Mouse (Mus musculus) layer of hippocampus, adult 2 months (tissue): Measurements from ENCODE around the gene Nr2e3. TPM values are rescaled to one million over a fixed set of nuclear protein-coding genes. Genes with fewer than 3 reads are reported as not detected.
A peak's percentile ranks its signal among the peaks of the same experiment; 100 is the strongest.
"Not testable (repeated sequence)": the region's sequence is repeated elsewhere in the genome, so short reads cannot be mapped to it uniquely, and the experiment has no call there.

Experiments
- DNase-seq, 2 experiments: peaks; one replicate each; pipeline ENCODE4 v3.0.0; 2022; ENCODE audit warnings: low spot score in 2 of 2
- H3K27ac ChIP-seq: fragments of 200-600 bp; 2 replicates; pipeline ENCODE4 v1.8.1; 2022
- H3K4me3 ChIP-seq: fragments of 200-600 bp; 2 replicates; pipeline ENCODE4 v1.8.1; 2022; ENCODE audit warnings: mild to moderate bottlenecking
- CTCF ChIP-seq: fragments of 200-600 bp; conservative IDR thresholded peaks from 2 replicates; pipeline ENCODE4 v1.8.1; 2022; ENCODE audit warnings: antibody characterized with exemption, mild to moderate bottlenecking, moderate library complexity
- total RNA-seq, 2 experiments: library from RNA; stranded (reverse); gene quantifications; 2 replicates each; pipeline ENCODE4 v1.2.3; 2021

Nr2e3 gene
- total RNA-seq, 2 experiments from 2014 or later = not detected

DNA sequence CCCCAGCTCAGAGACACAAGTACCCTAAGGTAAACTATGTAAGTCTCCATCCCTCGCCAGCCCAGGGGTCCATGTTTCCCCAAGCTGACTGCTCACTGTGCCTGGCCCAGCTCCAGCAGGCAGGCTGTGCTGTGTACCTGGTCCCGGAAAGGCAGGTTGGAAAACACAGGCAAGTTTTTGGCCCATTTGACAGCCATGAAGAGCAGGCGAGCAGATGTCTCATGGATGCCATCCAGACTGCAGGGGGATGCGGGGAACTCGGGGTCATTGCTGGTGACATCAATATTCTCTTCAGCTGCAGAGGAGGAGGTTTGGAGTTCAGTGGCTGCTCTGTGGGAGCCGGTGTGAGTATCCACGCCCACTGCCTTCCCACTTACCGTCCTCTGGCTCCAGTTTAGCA is 12.2 kb downstream of the Nr2e3 start:
- TF ChIP-seq CTCF = no peak
- Histone ChIP-seq H3K27ac (no peak overlapping the region), H3K4me3 (no peak overlapping the region)
- no peak for DNase-seq

DNA sequence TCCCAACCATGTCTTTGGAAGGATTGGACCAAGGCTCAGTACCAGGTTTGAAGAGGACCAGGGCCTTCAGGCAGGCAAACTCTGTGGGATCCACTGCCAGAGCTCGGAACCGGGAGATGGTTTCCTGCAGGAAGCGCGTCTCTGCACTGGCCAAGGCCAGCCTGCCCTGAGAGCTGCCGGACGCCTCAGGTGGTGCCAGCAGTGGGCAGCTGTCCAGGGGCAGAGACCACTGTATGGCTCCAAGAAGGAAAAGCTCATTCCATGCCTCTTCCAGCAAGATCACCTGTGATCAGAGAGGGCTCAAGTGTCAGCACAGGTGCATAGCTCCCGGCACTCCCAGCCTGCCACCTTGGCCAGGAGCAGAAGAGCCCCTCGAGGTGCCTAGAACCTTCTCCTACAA is 13.2 kb downstream of the Nr2e3 start:
- DNase-seq = no peak

DNA sequence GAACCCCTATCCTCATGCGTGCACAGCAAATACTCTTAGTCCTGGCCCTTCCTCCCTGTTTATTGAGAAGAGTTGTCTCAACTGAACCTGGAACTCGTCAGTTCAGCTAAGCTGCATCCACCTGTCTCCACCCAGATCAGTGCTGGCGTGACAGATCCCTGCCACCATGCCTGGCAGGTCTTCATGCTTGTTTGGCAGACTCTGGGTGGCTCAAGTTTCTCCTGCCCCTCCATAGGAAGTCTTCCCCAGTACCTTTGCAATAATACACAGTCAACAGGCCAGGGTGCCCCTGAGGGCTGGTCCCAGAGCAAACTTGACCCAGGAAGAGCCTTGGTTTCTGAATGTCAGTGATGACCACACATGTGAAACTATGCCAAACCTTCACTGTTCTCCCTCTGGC is 15.2 kb downstream of the Nr2e3 start:
- Histone ChIP-seq H3K27ac (no peak overlapping the region), H3K4me3 (no peak overlapping the region)
- DNase-seq = no peak
- no peak for TF ChIP-seq CTCF

More for the DNA sequence above, 13.2 kb downstream of the Nr2e3 start:
- H3K4me3 ChIP-seq = no peak overlapping the region
- no peak for TF ChIP-seq CTCF
- H3K27ac ChIP-seq = no peak overlapping the region

DNA sequence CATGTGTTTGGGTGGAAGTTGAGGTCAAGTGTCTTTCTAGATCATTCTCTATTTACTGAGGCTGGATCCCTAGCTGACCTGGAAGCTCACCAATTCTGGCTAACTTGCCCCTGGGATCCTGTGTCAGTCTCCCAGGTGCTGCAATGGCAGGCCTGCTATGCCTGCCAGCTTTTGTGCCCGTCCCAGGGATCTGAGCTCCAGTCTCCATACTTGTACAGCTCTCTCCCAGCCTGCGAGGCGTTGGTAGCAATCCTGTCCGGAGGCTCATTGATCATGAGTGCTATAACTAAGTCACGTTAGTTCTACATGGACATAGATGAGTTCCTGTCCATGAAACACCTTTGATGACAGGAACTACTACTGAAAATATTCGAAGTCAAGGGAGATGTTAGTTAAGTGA is 16.6 kb downstream of the Nr2e3 start:
- TF ChIP-seq CTCF = no peak
- H3K27ac ChIP-seq = no peak overlapping the region
- no peak for DNase-seq

DNA sequence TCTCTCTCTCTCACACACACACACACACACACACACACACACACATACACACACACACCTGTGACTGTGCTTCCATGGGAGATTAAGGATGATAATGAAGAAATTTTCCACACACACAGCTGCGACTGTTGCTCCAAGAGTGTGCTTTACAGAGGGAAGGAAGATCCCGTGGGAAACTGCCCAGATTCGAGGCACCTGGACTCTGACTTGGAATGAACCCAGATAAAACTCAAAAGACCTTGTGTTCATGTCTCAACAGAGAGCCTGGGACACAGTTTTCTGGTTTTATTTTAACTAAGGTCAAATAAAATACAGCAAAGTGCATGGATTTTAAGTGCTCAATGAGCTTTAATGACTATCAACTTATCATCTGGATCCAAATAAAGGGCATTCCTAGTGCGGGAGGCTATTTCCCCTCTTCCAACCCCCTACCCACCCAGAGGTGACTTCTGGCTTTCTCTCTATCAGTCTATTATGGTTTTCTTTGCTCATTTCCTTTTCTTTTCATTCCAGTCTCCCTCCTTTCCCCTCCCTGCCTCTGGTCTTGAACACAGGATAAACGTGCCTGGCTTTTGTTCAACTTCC is 17.9 kb downstream of the Nr2e3 start:
- H3K4me3 ChIP-seq = no peak overlapping the region
- no peak for TF ChIP-seq CTCF
- H3K27ac ChIP-seq = no peak overlapping the region
- no peak for DNase-seq

More for the DNA sequence above, 16.6 kb downstream of the Nr2e3 start:
- no peak overlapping the region for H3K4me3 ChIP-seq

DNA sequence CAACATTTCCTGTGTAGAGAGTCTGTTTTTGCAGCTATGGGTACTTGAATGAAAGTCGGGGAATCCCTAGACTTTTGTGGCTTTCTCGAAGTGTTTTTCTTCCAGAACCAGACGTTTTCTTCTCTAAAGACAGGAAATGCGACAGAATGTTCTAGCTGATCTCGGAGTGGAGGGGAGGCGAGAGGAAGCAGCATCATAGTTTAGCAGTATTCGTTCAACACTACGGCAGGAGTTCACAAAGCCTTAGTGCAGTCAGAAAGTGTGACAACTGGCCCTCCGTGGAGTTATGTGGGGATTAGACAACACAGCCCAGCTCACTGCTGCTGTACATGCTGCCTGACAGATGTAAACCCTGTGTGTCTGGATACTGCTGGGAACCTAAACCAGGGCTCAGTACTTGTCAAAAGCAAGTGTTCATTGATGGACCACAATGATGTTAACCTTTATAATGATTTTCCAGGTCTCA is 18.5 kb downstream of the Nr2e3 start:
- Histone ChIP-seq H3K27ac (no peak overlapping the region), H3K4me3 (no peak overlapping the region)
- no peak for DNase-seq
- no peak for TF ChIP-seq CTCF

DNA sequence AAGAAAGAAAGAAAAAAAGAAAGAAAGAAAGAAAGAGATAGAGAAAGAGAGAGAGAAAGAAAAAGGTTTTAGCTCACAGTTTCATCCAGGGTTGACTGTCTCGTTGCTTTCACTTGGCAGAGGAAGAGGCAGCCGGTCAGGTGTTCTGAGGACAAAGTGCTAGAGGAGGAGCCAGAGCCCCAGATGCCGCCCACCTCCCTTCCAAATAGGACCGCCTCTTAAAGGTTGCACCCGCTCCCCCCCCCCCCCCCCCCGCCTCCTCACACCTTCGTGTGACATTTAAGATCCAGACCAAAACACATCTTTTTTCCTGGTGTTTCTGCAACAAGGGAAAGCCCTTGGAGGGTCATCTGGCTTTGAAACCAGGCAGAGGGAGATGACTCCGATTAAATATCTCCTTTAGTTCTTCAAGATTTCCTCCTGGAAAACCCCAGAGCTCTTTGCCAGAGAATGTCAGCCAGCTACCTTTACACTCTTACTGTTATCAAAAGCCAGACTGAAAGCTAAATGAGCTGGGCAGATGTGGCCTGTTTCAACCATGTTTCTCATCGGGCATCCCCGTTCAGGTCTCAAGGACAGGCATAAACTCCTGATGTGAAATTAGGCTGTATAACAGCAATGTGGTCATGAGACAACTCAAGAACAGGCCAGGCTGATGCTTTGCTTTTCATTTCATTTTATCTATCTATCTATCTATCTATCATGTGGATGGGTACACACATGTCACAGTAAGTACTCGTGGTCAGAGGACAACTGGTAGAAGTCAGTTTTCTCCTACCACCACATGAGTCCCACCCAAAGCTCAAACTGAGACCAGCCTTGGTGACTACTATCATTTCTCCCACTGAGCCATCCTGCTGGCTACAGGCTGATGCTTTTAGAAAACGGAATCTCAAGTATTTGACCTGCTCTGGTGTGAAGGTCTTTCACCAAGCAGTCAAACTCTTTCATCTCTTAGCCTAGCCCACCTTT is 19.3 kb downstream of the Nr2e3 start:
- no peak overlapping the region for H3K27ac ChIP-seq
- H3K4me3 ChIP-seq = no peak overlapping the region
- DNase-seq = no peak
- TF ChIP-seq CTCF = no peak

DNA sequence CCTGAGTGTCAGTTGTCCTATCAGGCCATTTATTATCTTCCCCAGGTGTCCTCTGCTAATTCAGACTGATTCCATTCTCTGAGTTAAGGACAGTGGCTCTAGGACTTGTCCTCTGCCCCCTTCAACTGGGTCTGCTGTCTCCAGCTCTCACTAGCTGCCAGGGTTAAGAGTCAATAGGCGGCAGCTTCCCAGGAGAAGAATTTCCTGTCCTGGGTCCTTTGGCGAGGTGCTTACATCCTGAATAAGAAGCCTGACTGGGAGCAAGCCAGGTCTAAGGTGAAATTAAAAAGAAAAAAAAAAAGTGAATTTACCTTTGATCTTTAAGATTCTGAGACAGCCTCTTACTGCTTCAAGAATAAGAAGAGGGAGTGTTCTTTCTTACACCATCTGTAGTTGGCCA is 20.8 kb downstream of the Nr2e3 start:
- H3K4me3 ChIP-seq = no peak overlapping the region
- 0 out of 2 replicates have a peak overlapping the region, but pooled peaks have one; percentile 24 for H3K27ac ChIP-seq
- no peak for DNase-seq
- TF ChIP-seq CTCF = no peak

DNA sequence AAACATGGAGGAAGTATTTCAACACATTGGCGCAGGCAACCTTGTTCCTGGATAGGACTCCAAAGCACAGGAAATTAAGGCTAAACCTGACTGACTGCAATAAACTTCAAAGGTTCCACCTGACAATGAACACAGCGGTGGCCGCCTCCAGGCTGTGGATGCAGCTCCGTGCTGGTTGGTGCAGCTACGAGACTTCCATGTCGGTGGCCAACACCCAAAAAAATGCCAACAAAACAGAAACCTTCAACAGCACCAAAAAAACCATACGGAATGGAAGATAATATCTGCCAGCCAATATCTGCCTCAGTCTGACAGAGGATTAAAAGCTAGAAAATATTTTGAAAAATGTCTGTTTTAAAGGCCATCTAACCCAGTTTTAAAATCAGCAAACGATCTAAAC is 21.9 kb downstream of the Nr2e3 start:
- no peak for DNase-seq
- TF ChIP-seq CTCF = no peak
- 0 out of 2 replicates have a peak overlapping the region, but pooled peaks have one; percentile 24 for H3K27ac ChIP-seq
- no peak overlapping the region for H3K4me3 ChIP-seq

DNA sequence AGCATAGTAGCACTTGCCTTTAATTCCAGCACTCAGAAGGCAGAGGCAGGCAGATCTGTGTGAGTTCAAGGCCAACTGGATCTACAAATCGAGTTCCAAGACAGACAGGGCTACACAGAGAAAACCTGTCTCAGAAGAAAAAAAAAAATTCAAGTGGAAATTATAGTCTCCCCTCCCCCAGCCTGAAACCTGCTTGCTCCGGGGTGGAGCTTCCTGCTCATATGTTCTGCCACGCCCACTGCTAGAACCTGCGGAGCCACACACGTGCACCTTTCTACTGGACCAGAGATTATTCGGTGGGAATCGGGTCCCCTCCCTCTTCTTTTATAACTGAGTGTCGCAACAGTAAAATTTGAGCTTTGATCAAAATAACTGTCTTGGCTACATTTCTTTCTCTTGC is 24.6 kb downstream of the Nr2e3 start:
- H3K27ac ChIP-seq, DNase-seq, H3K4me3 ChIP-seq: not testable (repeated sequence)

DNA sequence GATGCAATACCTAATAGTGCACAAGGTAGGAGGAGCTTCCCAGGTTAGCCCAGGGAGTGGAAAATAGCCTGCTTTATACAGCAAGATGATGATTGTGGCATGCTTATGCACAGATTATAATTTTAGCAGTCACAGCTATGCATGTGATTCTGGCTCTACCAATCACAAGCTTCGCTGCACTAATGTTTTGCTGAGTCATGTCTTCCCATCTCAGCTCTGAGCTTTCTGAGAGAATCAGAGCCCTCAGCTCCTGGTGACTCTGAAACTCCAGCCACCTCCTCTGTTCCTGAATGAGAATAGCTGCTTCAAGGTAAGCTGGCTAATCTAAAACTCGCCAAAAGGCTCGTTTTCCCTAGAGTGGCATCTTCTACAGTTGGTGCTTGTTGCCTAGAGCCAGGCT is 30.2 kb downstream of the Nr2e3 start:
- no peak for TF ChIP-seq CTCF
- H3K4me3 ChIP-seq = no peak overlapping the region
- DNase-seq = no peak
- H3K27ac ChIP-seq = no peak overlapping the region

DNA sequence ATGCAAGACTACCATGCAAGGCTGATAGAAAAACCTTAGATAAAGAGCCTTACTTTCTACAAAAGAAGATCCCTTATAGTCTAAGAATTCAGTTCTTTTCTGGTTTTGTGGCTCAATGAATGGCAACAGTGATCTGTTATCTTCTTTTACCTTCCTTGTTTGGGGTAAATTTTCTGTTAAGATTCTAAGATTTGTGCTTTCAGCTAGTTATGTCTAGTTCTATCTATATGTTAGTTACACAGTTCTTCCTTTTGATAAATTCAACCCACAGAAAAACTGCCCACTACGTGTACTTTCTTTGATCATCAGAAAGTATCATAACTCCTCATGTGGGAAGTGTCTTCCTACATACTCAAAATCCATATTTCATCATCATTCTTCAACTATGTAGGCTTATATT is 45.7 kb downstream of the Nr2e3 start:
- Histone ChIP-seq H3K27ac (no peak overlapping the region), H3K4me3 (no peak overlapping the region)
- no peak for DNase-seq
- no peak for TF ChIP-seq CTCF

DNA sequence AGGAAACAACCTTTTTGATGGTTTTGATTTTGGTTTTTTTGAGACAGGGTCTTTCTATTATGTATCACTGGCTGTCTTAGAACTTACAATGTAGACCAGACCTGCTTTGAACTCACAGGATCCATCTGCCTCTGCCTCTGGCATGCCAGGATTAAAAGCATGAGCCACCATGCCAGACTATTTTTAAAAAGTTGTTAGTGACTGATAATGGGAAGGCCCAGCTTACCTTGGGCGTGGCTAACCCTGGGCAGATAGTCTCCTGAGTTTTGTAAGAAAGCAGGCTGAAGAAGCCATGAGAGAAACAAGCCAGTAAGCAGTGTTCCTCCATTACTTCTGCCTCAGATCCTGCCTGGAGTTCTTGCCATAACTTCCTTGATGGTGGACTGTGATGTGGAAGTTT is 57.1 kb downstream of the Nr2e3 start:
- Histone ChIP-seq H3K4me3 (no peak overlapping the region), H3K27ac (no peak overlapping the region)
- no peak for DNase-seq
- TF ChIP-seq CTCF = no peak

Other genes with a start within 250 kb of the Nr2e3 start
- gene Senp8, start 209.9 kb downstream of the Nr2e3 start, total RNA-seq = 1 to 10 TPM; 8.4 to 8.6 TPM
- 10 to 100 TPM; 70.0 to 71.1 TPM for gene Myo9a, start 209.8 kb downstream of the Nr2e3 start, total RNA-seq